Mouse (Mus musculus) intestine, postnatal 0 days (tissue): Measurements from ENCODE around the gene Plekhh3. TPM values are rescaled to one million over a fixed set of nuclear protein-coding genes. Genes with fewer than 3 reads are reported as not detected.

Experiments used
- ATAC-seq: fragments of 200-750 bp; cut with Nextera tagmentation; 2 replicates; pipeline ENCODE4 v1.8.0; 2017; ENCODE audit warnings: mild to moderate bottlenecking, moderate TSS enrichment, moderate library complexity
- H3K27ac ChIP-seq: fragments of 300-500 bp; sonication (generic); 2 replicates; pipeline ENCODE4 v1.5.1; 2014; ENCODE audit warnings: mild to moderate bottlenecking, low read depth, low read length, moderate library complexity
- H3K27me3 ChIP-seq: fragments of 300-500 bp; sonication (generic); replicated peaks from 2 replicates; pipeline ENCODE4 v1.6.1; 2014; ENCODE audit warnings: low read length, mixed read lengths; ENCODE audit not compliant: control insufficient read depth, insufficient read depth
- H3K36me3 ChIP-seq: fragments of 300-500 bp; sonication (generic); 2 replicates; pipeline ENCODE4 v1.6.1; 2014; ENCODE audit warnings: mild to moderate bottlenecking, moderate library complexity; ENCODE audit not compliant: control insufficient read depth, insufficient read depth
- H3K4me1 ChIP-seq: fragments of 300-500 bp; sonication (generic); replicated peaks from 2 replicates; pipeline ENCODE4 v1.6.1; 2014; ENCODE audit warnings: antibody characterized with exemption, low read length, mixed read lengths; ENCODE audit not compliant: control insufficient read depth, insufficient read depth
- H3K4me2 ChIP-seq: fragments of 300-500 bp; sonication (generic); replicated peaks from 2 replicates; pipeline ENCODE4 v1.6.1; 2014; ENCODE audit warnings: low read depth, mild to moderate bottlenecking, moderate library complexity
- H3K4me3 ChIP-seq: fragments of 300-500 bp; sonication (generic); 2 replicates; pipeline ENCODE4 v1.5.1; 2014; ENCODE audit warnings: low read depth, low read length
- H3K9ac ChIP-seq: fragments of 300-500 bp; sonication (generic); 2 replicates; pipeline ENCODE4 v1.6.1; 2014; ENCODE audit warnings: mild to moderate bottlenecking, low read depth, low read length
- H3K9me3 ChIP-seq: fragments of 300-500 bp; sonication (generic); 2 replicates; pipeline ENCODE4 v1.6.1; 2016; ENCODE audit warnings: mixed run types; ENCODE audit not compliant: control insufficient read depth
- CTCF ChIP-seq: sonication (generic); IDR thresholded peaks from 2 replicates; pipeline ENCODE4 v1.5.1; 2016; ENCODE audit warnings: low read depth, mild to moderate bottlenecking, control low read depth, antibody characterized with exemption, moderate library complexity
- WGBS: fragments of 180-500 bp; shearing (Covaris S2); extraction: QIAGEN DNeasy Blood & Tissue Kit; methylation state at CpG from one replicate; pipeline ENCODE4 v1.1.7; 2014; 5-methylcytosine and 5-hydroxymethylcytosine counted together
- polyA plus RNA-seq: library from polyadenylated mRNA; unstranded; fragments of >200 nt; fragmentation: Nextera tagmentation; extraction: Ambion mirVana; gene quantifications from 2 replicates; pipeline ENCODE4 v1.2.1, GENCODE M21; 2015

Gene Plekhh3
- polyA plus RNA-seq, 1 experiment from 2014 or later = 7.8 TPM

- H3K27ac ChIP-seq = peak overlapping the region; percentile 28; the same call in 1 of the 2 replicates
- no peaks in the 10 kb centered on the region for H3K36me3 ChIP-seq
- peak overlapping the region; percentile 68 for H3K4me2 ChIP-seq
- H3K9ac ChIP-seq = peak overlapping the region; percentile 11
- H3K4me1 ChIP-seq = peaks cover 22% of the 10 kb centered on the region
- peak; percentile 53 for ATAC-seq
- peaks cover 12% of the 10 kb centered on the region for H3K27me3 ChIP-seq
- H3K4me3 ChIP-seq = peak overlapping the region; percentile 28
- 3% methylated on average over 61 of the region's 61 CpGs for WGBS
- TF ChIP-seq CTCF = peak; percentile 97
- no peaks in the 10 kb centered on the region for H3K9me3 ChIP-seq
These were observed 2.7 kb upstream of the Plekhh3 start for GRCm38 (mm10) chr11:101173631-101174388.

GRCm38 (mm10) chr11:101173112-101173511 lies 2.0 kb upstream of the Plekhh3 start:
- peaks cover 12% of the 10 kb centered on the region for H3K27me3 ChIP-seq
- TF ChIP-seq CTCF = no peak
- H3K4me2 ChIP-seq = peak overlapping the region; percentile 68
- ATAC-seq = no peak
- no peak overlapping the region for H3K9ac ChIP-seq
- no peaks in the 10 kb centered on the region for H3K9me3 ChIP-seq
- 9% methylated on average over 11 of the region's 11 CpGs for WGBS
- H3K4me1 ChIP-seq = peaks cover 26% of the 10 kb centered on the region
- no peak overlapping the region; the same call in 1 of the 2 replicates for H3K4me3 ChIP-seq
- no peak overlapping the region for H3K27ac ChIP-seq
- H3K36me3 ChIP-seq = 0 out of 2 replicates have a peak, but pooled peaks cover 2% of the 10 kb centered on the region

- no peak for TF ChIP-seq CTCF
- H3K27me3 ChIP-seq = peaks cover 11% of the 10 kb centered on the region
- peak overlapping the region; percentile 79 for H3K4me3 ChIP-seq
- H3K9ac ChIP-seq = 0 out of 2 replicates have a peak overlapping the region, but pooled peaks have one; percentile 45
- H3K4me2 ChIP-seq = peak overlapping the region; percentile 93
- ATAC-seq = no peak
- H3K27ac ChIP-seq = peak overlapping the region; percentile 17
- no peaks in the 10 kb centered on the region for H3K9me3 ChIP-seq
- peaks cover 26% of the 10 kb centered on the region for H3K4me1 ChIP-seq
- 19% methylated on average over 5 of the region's 5 CpGs for WGBS
- peaks cover 9% of the 10 kb centered on the region for H3K36me3 ChIP-seq
These were observed 1.3 kb upstream of the Plekhh3 start for GRCm38 (mm10) chr11:101172434-101172815.

- peaks cover 5% of the 10 kb centered on the region for H3K27me3 ChIP-seq
- peaks cover 15% of the 10 kb centered on the region for H3K36me3 ChIP-seq
- H3K9ac ChIP-seq = 0 out of 2 replicates have a peak overlapping the region, but pooled peaks have one; percentile 45
- H3K4me2 ChIP-seq = peak overlapping the region; percentile 93
- no peak; the same call in 1 of the 2 replicates for TF ChIP-seq CTCF
- WGBS = 0% methylated on average over 30 of the region's 31 CpGs
- H3K27ac ChIP-seq = peak overlapping the region; percentile 17
- no peaks in the 10 kb centered on the region for H3K9me3 ChIP-seq
- H3K4me1 ChIP-seq = peaks cover 26% of the 10 kb centered on the region
- ATAC-seq = peak; percentile 43; the same call in 1 of the 2 replicates
- H3K4me3 ChIP-seq = peak overlapping the region; percentile 79
These were observed 726 bp upstream of the Plekhh3 start for GRCm38 (mm10) chr11:101171721-101172433.

GRCm38 (mm10) chr11:101170354-101170810 lies 769 bp downstream of the Plekhh3 start, which contains the start of gene Cntnap1:
Cntnap1 (plus strand) TSS chr11:101170523.
- peak within 1 kb of the TSS; percentile 66 for H3K9ac ChIP-seq
- H3K36me3 ChIP-seq = peaks cover 30% of the 10 kb centered on the region
- WGBS = 0% methylated on average over 35 of the region's 35 CpGs
- H3K27ac ChIP-seq = peak within 1 kb of the TSS; percentile 85
- TF ChIP-seq CTCF = peak; percentile 25
- ATAC-seq = no peak
- peak within 1 kb of the TSS; percentile 79 for H3K4me3 ChIP-seq
- peaks cover 26% of the 10 kb centered on the region for H3K4me1 ChIP-seq
- no peaks in the 10 kb centered on the region for H3K9me3 ChIP-seq
- H3K27me3 ChIP-seq = no peaks in the 10 kb centered on the region
- H3K4me2 ChIP-seq = peak within 1 kb of the TSS; percentile 93
